Mouse (Mus musculus) gastrocnemius, postnatal 14 days (tissue): ENCODE data around the gene Upf2. TPM values are rescaled to one million over a fixed set of nuclear protein-coding genes. Genes with fewer than 3 reads are reported as not detected.
"Not testable (repeated sequence)": the region's sequence is repeated elsewhere in the genome, so short reads cannot be mapped to it uniquely, and the experiment has no call there.

Experiments
- DNase-seq: peaks from one replicate; pipeline ENCODE4 v3.0.0; 2021; ENCODE audit warnings: mixed read lengths
- intact Hi-C: fragments of 180-260 bp; cut with DNase I; formaldehyde crosslinking; loops from one replicate; pipeline ENCODE4 v1.15.1; 2025; ENCODE audit warnings: low total_unique reads
- total RNA-seq, 2 experiments: library from RNA; stranded (reverse); gene quantifications; 2 replicates each; pipeline ENCODE4 v1.2.3; 2021

The Upf2 gene
- total RNA-seq, 2 experiments from 2014 or later: 12.1 to 12.8 TPM

- DNase-seq: no peak
- intact Hi-C loops: no loop called here
These were observed 105.2 kb downstream of the Upf2 start for GRCm38 (mm10) chr2:6056518-6056917.

GRCm38 (mm10) chr2:6059291-6059690, 108.0 kb downstream of the Upf2 start:
- DNase-seq: no peak
- intact Hi-C loops: no loop called here

DNA sequence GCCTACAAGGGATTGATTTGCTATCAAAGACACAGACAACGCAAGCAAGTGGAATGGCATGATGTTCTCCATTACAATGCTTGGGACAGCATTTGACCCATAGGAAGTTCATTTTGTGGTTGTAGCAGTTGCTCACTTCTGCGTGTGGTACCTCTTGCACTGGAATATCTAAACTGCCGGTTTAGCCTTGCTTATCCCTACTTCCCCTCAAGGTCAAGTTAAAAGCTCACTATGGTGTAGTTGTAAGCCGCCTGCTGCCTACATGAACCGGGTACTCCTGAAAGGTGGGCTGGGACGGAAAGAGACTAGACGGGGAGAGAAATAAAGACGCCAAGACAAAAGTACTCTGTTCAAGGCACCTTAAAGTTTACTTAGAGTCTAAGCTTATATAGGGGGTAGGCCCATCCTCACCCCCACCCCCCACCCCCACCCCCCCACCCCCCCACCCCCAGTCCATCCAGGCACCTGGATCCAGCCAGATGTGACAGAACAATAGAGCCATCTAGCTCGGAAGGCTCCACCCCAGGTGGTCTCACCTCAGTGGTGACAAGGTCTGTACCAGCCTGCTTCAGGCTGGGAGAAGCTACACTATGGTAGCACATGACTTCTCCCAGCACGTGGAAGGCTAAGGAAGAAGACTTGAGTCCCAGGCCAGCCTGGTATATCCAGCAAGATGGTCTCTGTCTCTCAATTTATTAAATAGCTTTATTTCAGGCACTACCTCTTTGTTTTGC, 109.0 kb downstream of the Upf2 start:
- intact Hi-C loops: no loop called here
- no peak for DNase-seq

DNA sequence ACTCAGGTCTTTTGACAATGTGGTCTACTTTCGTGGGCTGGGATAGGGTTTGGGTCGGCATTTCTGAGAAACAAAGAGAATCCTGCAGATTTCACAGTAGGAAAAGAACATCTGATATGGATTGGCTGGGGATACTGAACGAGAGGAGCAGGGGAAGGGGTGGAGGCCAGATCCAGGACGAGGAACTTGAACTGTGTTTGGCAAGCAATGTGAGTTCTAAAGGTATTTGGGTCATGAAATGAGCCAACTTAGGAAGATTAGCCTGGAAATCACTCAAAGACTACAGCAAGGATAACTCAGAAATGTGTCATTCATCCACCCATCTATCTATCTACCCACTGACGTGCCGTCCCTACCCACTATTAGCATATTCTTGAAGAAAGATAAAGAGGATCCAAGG, 116.1 kb downstream of the Upf2 start:
- no peak for DNase-seq
- intact Hi-C loops: no loop called here

- DNase-seq: no peak
- intact Hi-C loops: no loop called here
These were observed 119.7 kb downstream of the Upf2 start for GRCm38 (mm10) chr2:6070925-6071324.

- intact Hi-C loops: no loop called here
These were observed 120.5 kb downstream of the Upf2 start for GRCm38 (mm10) chr2:6071598-6072440.

DNA sequence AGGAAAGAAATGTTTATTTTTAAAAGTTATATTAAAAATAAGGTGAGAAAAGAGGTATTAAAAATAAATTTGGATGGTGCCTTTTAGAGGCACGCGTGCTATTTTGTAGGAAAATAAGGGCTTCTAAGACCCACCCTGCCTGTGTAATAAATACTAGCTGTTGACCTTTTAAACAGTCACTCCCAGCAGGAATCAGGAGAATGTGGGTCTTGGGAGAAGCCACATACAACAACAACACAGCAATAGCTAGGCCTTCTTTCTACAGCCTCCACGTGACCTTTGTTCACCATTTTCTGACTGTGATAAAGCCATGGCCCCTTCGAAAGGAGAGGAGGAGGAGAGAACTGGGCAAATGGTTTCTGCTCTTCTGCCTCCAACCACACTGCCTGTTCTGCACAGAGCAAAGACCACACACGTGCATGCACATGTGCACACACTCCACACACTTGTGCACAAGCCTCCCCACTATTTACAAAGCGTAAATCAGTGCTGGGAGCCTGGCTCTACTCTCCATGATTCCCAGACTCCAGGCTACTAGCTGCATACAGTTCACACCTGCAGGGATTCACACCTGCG, 121.5 kb downstream of the Upf2 start:
- intact Hi-C loops: no loop called here
- no peak for DNase-seq

More at GRCm38 (mm10) chr2:6071598-6072440, 120.5 kb downstream of the Upf2 start:
- DNase-seq: no peak

- DNase-seq: peak; percentile 18
- intact Hi-C loops: no loop called here
These were observed 123.7 kb downstream of the Upf2 start for GRCm38 (mm10) chr2:6074891-6075529.

DNA sequence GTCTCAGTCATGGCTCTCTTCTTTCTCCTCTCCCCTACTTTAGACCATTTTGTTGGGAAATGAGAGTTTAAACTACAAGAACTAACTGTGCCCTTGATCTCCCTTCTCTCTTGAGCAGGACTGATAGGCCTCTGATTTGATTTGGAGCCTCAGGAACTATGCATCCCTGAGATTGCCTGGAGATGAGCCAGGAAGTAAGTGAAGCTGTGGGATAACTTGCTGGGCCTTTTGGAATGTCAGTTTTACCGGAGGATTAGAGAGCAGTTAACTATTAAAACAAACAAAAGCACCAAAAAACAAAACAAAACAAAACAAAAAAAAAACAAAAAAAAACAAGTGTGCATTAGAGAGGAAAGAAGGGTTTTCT, 124.2 kb downstream of the Upf2 start:
- no peak for DNase-seq
- intact Hi-C loops: no loop called here

GRCm38 (mm10) chr2:6080037-6080436, 128.8 kb downstream of the Upf2 start:
- no peak for DNase-seq
- intact Hi-C loops: no loop called here

- DNase-seq: no peak
These were observed 129.8 kb downstream of the Upf2 start for GRCm38 (mm10) chr2:6081108-6081507.

DNA sequence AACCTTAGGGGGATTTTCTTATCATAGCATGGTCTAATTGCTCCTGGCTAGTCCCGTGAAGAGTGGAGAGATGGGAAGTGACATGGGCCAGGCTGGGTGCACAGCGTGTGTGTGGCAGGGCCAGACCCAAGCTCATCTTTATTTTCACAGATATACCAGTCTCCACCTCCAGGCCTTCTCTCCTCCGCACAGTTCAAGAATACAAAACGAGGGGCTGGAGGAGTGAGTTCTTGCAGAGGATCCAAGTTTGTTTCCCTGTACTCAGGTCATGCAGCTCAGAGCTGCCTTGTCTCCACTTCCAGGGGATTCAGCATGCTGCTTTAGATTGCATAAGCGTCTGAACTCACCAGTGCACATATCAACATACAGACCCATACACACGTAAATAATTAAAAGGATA, 131.3 kb downstream of the Upf2 start:
- intact Hi-C loops: no loop called here

More at GRCm38 (mm10) chr2:6081108-6081507, 129.8 kb downstream of the Upf2 start:
- intact Hi-C loops: no loop called here

DNA sequence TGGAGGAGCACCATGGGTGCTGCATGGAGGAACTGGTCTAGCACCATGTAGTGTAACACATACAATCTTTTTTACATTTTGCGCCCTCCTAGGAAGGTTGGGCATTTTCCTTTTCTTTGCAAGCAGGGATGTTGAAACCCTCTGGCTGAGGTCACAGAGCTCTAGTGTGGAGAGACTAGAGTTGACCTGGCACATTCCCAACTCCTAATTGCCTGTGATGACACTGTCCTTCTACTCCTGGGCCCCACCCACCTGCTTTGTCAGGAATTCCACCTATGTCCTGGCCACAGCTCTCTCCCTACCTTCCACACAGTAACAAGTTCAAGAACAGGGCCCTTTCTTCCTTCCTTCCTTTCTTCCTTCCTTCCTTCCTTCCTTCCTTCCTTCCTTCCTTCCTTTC, 132.4 kb downstream of the Upf2 start:
- intact Hi-C loops: no loop called here

More for the DNA sequence above, 131.3 kb downstream of the Upf2 start:
- DNase-seq: no peak

GRCm38 (mm10) chr2:6085622-6086530, 134.6 kb downstream of the Upf2 start:
- DNase-seq: no peak

More for the DNA sequence above, 132.4 kb downstream of the Upf2 start:
- DNase-seq: no peak

DNA sequence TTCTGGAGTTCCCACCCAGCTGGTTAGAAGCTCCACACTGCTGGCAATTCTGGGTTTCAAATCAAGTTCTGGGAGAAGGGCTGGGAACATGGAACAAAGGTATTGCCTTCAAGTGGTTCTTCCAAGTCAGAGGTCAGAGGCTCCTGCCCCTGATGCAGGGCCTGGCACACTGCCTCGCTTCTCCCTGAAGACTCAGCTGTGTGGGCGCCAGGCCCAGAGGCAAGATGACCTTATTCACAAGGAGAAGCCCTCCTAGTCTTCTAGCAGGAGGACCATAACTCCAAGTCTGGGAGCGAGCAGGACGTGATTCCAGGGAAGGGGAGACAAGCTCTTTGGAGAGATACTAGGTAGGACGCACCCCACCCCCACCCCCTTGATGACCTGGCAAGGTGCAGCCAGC, 135.9 kb downstream of the Upf2 start:
- intact Hi-C loops: no loop called here
- DNase-seq: peak; percentile 32

More at GRCm38 (mm10) chr2:6085622-6086530, 134.6 kb downstream of the Upf2 start:
- intact Hi-C loops: no loop called here

GRCm38 (mm10) chr2:6089941-6090340, 138.7 kb downstream of the Upf2 start:
- intact Hi-C loops, DNase-seq: not testable (repeated sequence)

DNA sequence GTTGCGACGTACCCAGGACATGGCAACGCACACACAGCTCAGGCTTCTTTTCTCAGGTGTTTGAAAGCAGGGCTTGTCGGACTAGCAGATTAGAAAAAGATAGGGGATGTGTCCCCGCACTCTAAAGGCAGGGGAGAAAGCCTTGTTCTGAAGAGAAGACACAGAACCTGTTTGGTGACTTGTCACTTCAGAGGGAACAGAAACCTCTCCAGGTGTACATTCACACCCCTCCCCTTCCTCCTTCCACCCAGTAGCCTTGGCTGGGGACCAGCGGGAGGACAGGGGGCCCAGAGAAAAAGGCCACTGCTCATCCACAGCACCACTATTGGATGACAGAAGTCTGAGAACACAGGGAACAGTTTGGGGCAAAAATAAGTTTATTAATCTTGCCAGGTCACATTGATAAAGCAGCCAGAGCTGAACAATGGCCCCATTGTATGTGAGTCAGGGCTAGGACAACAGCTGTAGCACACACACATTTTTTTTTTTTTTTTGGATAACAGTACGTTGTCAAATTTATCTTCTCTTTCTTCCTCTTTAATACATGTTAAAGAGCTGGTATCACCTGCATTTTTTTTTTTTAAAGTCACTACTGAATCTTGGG, 145.9 kb downstream of the Upf2 start:
- intact Hi-C loops: no loop called here

GRCm38 (mm10) chr2:6098924-6099323, 147.7 kb downstream of the Upf2 start:
- intact Hi-C loops: no loop called here
- DNase-seq: peak; percentile 33

More for the DNA sequence above, 145.9 kb downstream of the Upf2 start:
- no peak for DNase-seq
